Mouse (Mus musculus) embryonic facial prominence, embryonic 13.5 days (tissue): ENCODE measurements at regions not wholly inside any gene's neighbourhood (a gene's known extent, or its start where the extent isn't known, plus 50 kb on each side); places are given as distances from the start of the nearest gene placed in this dataset.

Source experiments
- ATAC-seq: fragments of 200-750 bp; cut with Nextera tagmentation; 2 replicates; pipeline ENCODE4 v1.8.0; 2017; ENCODE audit warnings: low read depth; ENCODE audit not compliant: insufficient number of reproducible peaks, insufficient read depth, low FRiP score, low TSS enrichment
- H3K27ac ChIP-seq: fragments of 300-500 bp; sonication (generic); 2 replicates; pipeline ENCODE4 v1.5.1; 2015; ENCODE audit warnings: moderate library complexity, mild to moderate bottlenecking, inconsistent platforms
- H3K27me3 ChIP-seq: fragments of 300-500 bp; sonication (generic); 2 replicates; pipeline ENCODE4 v1.6.1; 2015; ENCODE audit warnings: mild to moderate bottlenecking, inconsistent platforms
- H3K36me3 ChIP-seq: fragments of 300-500 bp; sonication (generic); 2 replicates; pipeline ENCODE4 v1.6.1; 2015; ENCODE audit warnings: mild to moderate bottlenecking, inconsistent platforms
- H3K4me1 ChIP-seq: fragments of 300-500 bp; sonication (generic); 2 replicates; pipeline ENCODE4 v1.6.1; 2015; ENCODE audit warnings: inconsistent platforms
- H3K4me2 ChIP-seq: fragments of 300-500 bp; sonication (generic); 2 replicates; pipeline ENCODE4 v1.6.1; 2015; ENCODE audit warnings: moderate library complexity, mild to moderate bottlenecking, inconsistent platforms
- H3K4me3 ChIP-seq: fragments of 300-500 bp; sonication (generic); 2 replicates; pipeline ENCODE4 v1.5.1; 2015; ENCODE audit warnings: mild to moderate bottlenecking, inconsistent platforms
- H3K9ac ChIP-seq: fragments of 300-500 bp; sonication (generic); 2 replicates; pipeline ENCODE4 v1.6.1; 2015; ENCODE audit warnings: mild to moderate bottlenecking, inconsistent platforms
- H3K9me3 ChIP-seq: fragments of 300-500 bp; sonication (generic); 2 replicates; pipeline ENCODE4 v1.6.1; 2016; ENCODE audit warnings: inconsistent platforms
- WGBS: fragments of 180-500 bp; shearing (Covaris S2); methylation state at CpG from one replicate; pipeline ENCODE4 v1.1.7; 2015; ENCODE audit warnings: mixed read lengths; 5-methylcytosine and 5-hydroxymethylcytosine counted together

- H3K27me3 ChIP-seq: no peaks in the 10 kb centered on the region
- no peak overlapping the region for H3K4me3 ChIP-seq
- H3K9ac ChIP-seq: no peak overlapping the region
- no peaks in the 10 kb centered on the region for H3K4me1 ChIP-seq
- H3K36me3 ChIP-seq: no peaks in the 10 kb centered on the region
- H3K9me3 ChIP-seq: no peaks in the 10 kb centered on the region
- ATAC-seq: no peak
- H3K27ac ChIP-seq: no peak overlapping the region
- 66% methylated on average over 8 of the region's 8 CpGs for WGBS
- H3K4me2 ChIP-seq: no peak overlapping the region
Observed at GRCm38 (mm10) chr15:13455560-13456219, 282.2 kb upstream of the Cdh6 start.

DNA sequence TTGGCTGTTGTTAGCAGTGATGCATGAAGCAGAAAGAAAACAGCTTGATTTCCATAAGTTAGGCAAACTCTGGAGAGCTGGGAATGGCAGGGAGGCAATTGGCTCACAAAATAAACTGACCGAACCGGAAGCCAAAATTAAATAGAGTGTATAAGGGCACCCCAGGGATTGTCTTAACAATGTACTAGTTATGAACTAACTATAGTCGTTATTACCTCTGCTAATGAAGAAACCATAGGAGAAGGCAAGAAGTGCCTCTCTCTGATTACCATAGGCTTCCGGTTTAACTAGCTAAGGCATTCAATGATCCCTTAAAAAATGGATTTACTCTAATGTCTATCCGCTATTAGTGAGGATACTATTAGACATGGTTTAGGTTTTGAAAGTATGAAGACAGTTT, 276.9 kb upstream of the Cdh6 start:
- ATAC-seq: no peak
- H3K27me3 ChIP-seq: no peaks in the 10 kb centered on the region
- H3K4me1 ChIP-seq: no peaks in the 10 kb centered on the region
- H3K4me3 ChIP-seq: no peak overlapping the region
- 80% methylated on average over 5 of the region's 5 CpGs for WGBS
- H3K9me3 ChIP-seq: no peaks in the 10 kb centered on the region
- H3K4me2 ChIP-seq: no peak overlapping the region
- no peak overlapping the region for H3K9ac ChIP-seq
- H3K36me3 ChIP-seq: no peaks in the 10 kb centered on the region
- H3K27ac ChIP-seq: no peak overlapping the region

DNA sequence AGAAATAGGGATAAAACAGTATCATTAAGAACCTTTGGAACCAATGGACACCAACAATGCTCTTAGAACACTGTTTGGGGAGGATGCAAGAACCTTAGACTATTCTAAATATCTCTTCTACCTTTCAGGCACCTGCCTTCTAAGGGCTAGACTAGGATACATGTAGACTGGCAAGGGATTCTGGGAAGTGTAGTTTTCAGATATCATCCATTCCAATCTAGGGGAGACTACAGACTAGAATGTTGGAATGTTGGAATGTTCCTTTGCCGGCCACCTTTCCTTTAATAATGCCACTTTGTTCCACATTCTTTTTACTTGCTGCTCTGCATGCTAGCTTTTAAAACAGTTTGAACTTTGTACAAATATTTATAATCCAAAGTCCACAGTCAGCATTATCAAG, 261.1 kb upstream of the Cdh6 start:
- H3K27me3 ChIP-seq: no peaks in the 10 kb centered on the region
- ATAC-seq: no peak
- no peak overlapping the region for H3K9ac ChIP-seq
- H3K27ac ChIP-seq: no peak overlapping the region
- H3K9me3 ChIP-seq: no peaks in the 10 kb centered on the region
- H3K36me3 ChIP-seq: no peaks in the 10 kb centered on the region
- H3K4me2 ChIP-seq: no peak overlapping the region
- no peak overlapping the region for H3K4me3 ChIP-seq
- WGBS: 64% methylated on average over 1 of the region's 1 CpGs
- H3K4me1 ChIP-seq: no peaks in the 10 kb centered on the region

DNA sequence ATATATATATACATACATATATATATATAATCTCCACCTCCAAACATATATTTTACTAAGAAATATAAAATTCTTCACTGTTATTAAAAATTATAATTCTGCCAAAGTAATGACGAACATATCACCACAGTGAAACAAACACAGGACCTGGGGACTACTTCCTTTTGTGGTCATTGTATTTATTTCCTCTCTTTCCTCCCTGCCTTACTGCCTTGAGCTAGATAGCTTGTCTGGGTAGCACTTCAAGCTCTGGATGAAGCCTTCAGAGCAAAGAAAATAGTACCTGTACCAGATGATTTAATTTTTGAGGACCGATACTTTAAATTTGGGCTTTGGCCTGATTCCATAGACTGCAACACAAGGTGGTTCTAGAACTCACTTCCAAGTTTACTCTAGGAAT, 259.5 kb upstream of the Cdh6 start:
- Histone ChIP-seq H3K27me3 (no peaks in the 10 kb centered on the region), H3K9me3 (no peaks in the 10 kb centered on the region)

GRCm38 (mm10) chr15:13419616-13420015, 246.1 kb upstream of the Cdh6 start:
- H3K27ac ChIP-seq: no peak overlapping the region
- ATAC-seq: no peak
- WGBS: 17% methylated on average over 3 of the region's 3 CpGs

More for the DNA sequence above, 259.5 kb upstream of the Cdh6 start:
- Histone ChIP-seq H3K4me1 (no peaks in the 10 kb centered on the region), H3K4me2 (no peak overlapping the region), H3K27ac (no peak overlapping the region), H3K4me3 (no peak overlapping the region), H3K36me3 (no peaks in the 10 kb centered on the region), H3K9ac (no peak overlapping the region)
- 81% methylated on average over 2 of the region's 2 CpGs for WGBS
- ATAC-seq: no peak

DNA sequence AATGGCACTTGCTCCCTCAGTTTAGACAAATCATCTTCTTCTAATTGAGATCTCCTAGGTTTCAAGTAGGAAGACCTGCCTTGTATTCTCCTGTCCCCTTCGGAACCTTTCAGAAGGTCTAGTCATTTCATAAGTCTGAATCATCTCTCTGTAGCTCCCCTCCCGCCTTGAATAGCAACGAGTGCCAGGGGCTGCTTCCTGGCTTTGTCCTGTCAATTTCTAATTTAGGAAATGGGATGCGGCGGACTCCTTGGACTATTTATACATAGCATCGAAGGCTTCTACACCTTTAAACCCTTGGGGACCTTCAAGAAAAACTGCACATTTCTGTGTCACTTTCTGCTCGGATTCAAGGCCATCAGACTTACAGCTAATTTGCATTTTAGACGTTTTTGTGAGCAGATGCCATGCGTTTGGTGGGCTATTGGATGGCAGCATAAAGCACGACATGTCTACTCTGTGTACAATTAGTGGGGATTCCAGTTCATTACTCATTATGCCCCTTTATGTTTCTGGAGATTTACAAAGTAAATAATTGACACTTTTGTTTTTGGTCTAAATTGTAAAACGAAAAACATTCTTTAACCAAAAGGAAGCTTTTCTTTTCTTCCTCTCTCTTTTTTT, 236.7 kb upstream of the Cdh6 start:
- no peak overlapping the region for H3K27ac ChIP-seq
- 46% methylated on average over 11 of the region's 11 CpGs for WGBS
- ATAC-seq: no peak

More at GRCm38 (mm10) chr15:13419616-13420015, 246.1 kb upstream of the Cdh6 start:
- H3K9me3 ChIP-seq: no peaks in the 10 kb centered on the region
- 0 out of 2 replicates have a peak, but pooled peaks cover 5% of the 10 kb centered on the region for H3K4me1 ChIP-seq
- H3K27me3 ChIP-seq: no peaks in the 10 kb centered on the region
- H3K4me3 ChIP-seq: no peak overlapping the region
- no peak overlapping the region for H3K4me2 ChIP-seq
- no peaks in the 10 kb centered on the region for H3K36me3 ChIP-seq
- no peak overlapping the region for H3K9ac ChIP-seq

GRCm38 (mm10) chr15:13393155-13393554, 219.7 kb upstream of the Cdh6 start:
- ATAC-seq: no peak
- WGBS: 17% methylated on average over 6 of the region's 6 CpGs
- H3K27me3 ChIP-seq: no peaks in the 10 kb centered on the region
- no peak overlapping the region for H3K4me2 ChIP-seq
- H3K27ac ChIP-seq: no peak overlapping the region
- peaks cover 6% of the 10 kb centered on the region; the same call in 1 of the 2 replicates for H3K4me1 ChIP-seq
- H3K4me3 ChIP-seq: no peak overlapping the region
- H3K9ac ChIP-seq: no peak overlapping the region
- no peaks in the 10 kb centered on the region for H3K9me3 ChIP-seq
- H3K36me3 ChIP-seq: no peaks in the 10 kb centered on the region

More for the DNA sequence above, 236.7 kb upstream of the Cdh6 start:
- no peak overlapping the region for H3K4me2 ChIP-seq
- no peak overlapping the region for H3K4me3 ChIP-seq
- no peak overlapping the region for H3K9ac ChIP-seq
- H3K36me3 ChIP-seq: no peaks in the 10 kb centered on the region
- H3K4me1 ChIP-seq: peaks cover 8% of the 10 kb centered on the region; the same call in 1 of the 2 replicates
- no peaks in the 10 kb centered on the region for H3K27me3 ChIP-seq
- H3K9me3 ChIP-seq: no peaks in the 10 kb centered on the region

DNA sequence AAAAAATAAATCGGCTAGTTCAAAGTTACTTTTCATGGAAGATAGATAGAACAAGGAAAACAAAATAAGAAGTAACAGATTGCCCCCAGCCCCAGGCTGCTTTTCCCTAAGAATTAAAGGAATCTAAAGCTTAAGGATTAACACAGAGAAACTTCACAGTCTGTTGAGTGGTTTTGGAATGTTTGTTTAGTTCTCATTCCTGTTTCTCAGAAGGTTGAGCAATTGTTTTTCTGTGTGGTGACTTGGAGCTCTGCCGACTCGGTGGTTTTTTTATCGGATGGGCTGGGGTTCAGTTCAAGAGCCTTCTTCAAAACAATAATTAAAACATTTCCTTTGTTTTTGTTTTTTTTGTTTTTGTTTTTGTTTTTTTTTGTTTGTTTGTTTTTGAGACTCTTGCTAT, 217.9 kb upstream of the Cdh6 start:
- H3K4me1 ChIP-seq: peaks cover 6% of the 10 kb centered on the region; the same call in 1 of the 2 replicates
- WGBS: 73% methylated on average over 4 of the region's 4 CpGs
- no peaks in the 10 kb centered on the region for H3K36me3 ChIP-seq
- no peak for ATAC-seq
- H3K9ac ChIP-seq: no peak overlapping the region
- H3K27ac ChIP-seq: no peak overlapping the region
- H3K9me3 ChIP-seq: no peaks in the 10 kb centered on the region
- H3K4me3 ChIP-seq: no peak overlapping the region
- no peak overlapping the region for H3K4me2 ChIP-seq
- H3K27me3 ChIP-seq: no peaks in the 10 kb centered on the region

DNA sequence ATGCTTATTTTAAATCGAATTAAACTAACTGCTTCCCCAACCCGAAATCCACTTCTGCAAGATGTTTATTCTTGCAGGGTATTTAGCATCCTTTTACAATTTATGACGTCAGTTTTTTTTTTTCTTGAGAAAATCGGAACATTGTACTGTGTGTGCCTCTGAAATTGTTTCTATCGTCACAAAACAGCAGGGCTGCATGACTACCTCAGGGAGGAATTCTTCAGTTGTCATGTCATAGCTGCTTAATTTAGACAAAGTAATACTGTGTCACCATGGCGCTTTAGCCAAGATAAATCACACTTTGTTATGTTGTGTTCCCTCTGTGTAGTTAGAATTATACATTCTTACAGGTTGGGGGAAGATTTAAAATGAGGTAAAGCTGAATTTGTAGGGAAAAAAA, 211.3 kb upstream of the Cdh6 start:
- H3K4me3 ChIP-seq: no peak overlapping the region
- H3K4me2 ChIP-seq: no peak overlapping the region
- H3K36me3 ChIP-seq: no peaks in the 10 kb centered on the region
- H3K4me1 ChIP-seq: no peaks in the 10 kb centered on the region
- H3K27ac ChIP-seq: no peak overlapping the region
- 32% methylated on average over 6 of the region's 6 CpGs for WGBS
- no peak overlapping the region for H3K9ac ChIP-seq
- ATAC-seq: no peak
- H3K9me3 ChIP-seq: no peaks in the 10 kb centered on the region
- H3K27me3 ChIP-seq: no peaks in the 10 kb centered on the region

GRCm38 (mm10) chr15:13375590-13375989, 202.1 kb upstream of the Cdh6 start:
- no peak overlapping the region for H3K4me3 ChIP-seq
- no peaks in the 10 kb centered on the region for H3K9me3 ChIP-seq
- no peak overlapping the region for H3K4me2 ChIP-seq
- 87% methylated on average over 3 of the region's 3 CpGs for WGBS
- H3K4me1 ChIP-seq: no peaks in the 10 kb centered on the region
- no peak overlapping the region for H3K9ac ChIP-seq
- no peaks in the 10 kb centered on the region for H3K36me3 ChIP-seq
- ATAC-seq: no peak
- H3K27ac ChIP-seq: no peak overlapping the region
- no peaks in the 10 kb centered on the region for H3K27me3 ChIP-seq

- H3K27ac ChIP-seq: no peak overlapping the region
- H3K9ac ChIP-seq: no peak overlapping the region
- H3K9me3 ChIP-seq: no peaks in the 10 kb centered on the region
- no peaks in the 10 kb centered on the region for H3K27me3 ChIP-seq
- WGBS: 70% methylated on average over 5 of the region's 5 CpGs
- no peak overlapping the region for H3K4me2 ChIP-seq
- no peaks in the 10 kb centered on the region for H3K36me3 ChIP-seq
- no peak for ATAC-seq
- no peaks in the 10 kb centered on the region for H3K4me1 ChIP-seq
- no peak overlapping the region for H3K4me3 ChIP-seq
Observed at GRCm38 (mm10) chr15:13368799-13369198, 195.3 kb upstream of the Cdh6 start.

DNA sequence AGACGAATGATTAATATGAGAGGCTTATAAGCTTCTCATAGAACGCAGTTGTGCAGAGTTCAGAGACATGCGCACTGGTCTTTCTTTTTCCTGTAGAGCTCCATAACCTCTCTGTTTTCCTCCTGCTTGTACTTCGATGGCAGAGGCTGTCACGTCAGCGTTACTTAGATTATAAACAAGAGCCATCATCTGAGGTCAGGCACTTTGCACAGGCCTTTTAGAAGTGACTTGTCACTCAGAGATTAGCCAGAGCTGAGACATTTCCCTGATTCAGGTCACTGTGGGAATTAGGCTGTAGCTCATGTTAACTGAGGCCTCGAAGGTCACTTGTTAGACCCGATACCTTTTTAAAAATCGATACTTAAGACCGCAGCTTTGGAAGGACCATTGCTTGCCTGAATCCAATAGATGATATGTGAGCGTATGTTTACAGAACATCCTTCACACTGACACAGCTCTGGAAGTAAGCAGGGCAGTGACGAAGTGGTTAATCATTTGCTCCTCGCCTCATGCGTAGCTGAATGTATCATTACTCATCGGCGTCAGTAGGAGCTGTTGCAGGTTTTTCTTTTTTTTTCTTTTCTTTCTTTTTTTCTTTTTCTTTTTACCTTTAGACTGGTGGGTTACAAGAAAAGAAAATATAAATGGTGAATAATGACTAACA, 193.9 kb upstream of the Cdh6 start:
- H3K4me2 ChIP-seq: no peak overlapping the region
- no peak overlapping the region for H3K4me3 ChIP-seq
- no peak overlapping the region for H3K9ac ChIP-seq
- no peaks in the 10 kb centered on the region for H3K9me3 ChIP-seq
- no peaks in the 10 kb centered on the region for H3K36me3 ChIP-seq
- 69% methylated on average over 16 of the region's 16 CpGs for WGBS
- no peak for ATAC-seq
- no peak overlapping the region for H3K27ac ChIP-seq
- H3K4me1 ChIP-seq: no peaks in the 10 kb centered on the region
- H3K27me3 ChIP-seq: no peaks in the 10 kb centered on the region
